Mouse (Mus musculus) G1E (cell line): ENCODE measurements around the gene Ypel3. TPM values are rescaled to one million over a fixed set of nuclear protein-coding genes. Genes with fewer than 3 reads are reported as not detected.

ENCODE experiments used
- ATAC-seq: 2 replicates; pipeline ENCODE4 v1.8.0; 2016; ENCODE audit warnings: mild to moderate bottlenecking; ENCODE audit not compliant: insufficient number of reproducible peaks, poor library complexity, low FRiP score, severe bottlenecking; ENCODE audit errors: extremely low read depth
- DNase-seq: peaks from one replicate; pipeline ENCODE4 v3.0.0; 2012; ENCODE audit warnings: low spot score
- H3K27me3 ChIP-seq: 2 replicates; pipeline ENCODE4 v1.6.1; 2012; ENCODE audit warnings: mild to moderate bottlenecking, low read length, inconsistent platforms; ENCODE audit not compliant: insufficient read depth
- H3K36me3 ChIP-seq: replicated peaks from 2 replicates; pipeline ENCODE3; 2012; ENCODE audit warnings: mild to moderate bottlenecking, inconsistent platforms
- H3K4me1 ChIP-seq: 2 replicates; pipeline ENCODE4 v1.6.1; 2012; ENCODE audit warnings: low read depth, low read length, inconsistent platforms, mixed read lengths; ENCODE audit not compliant: insufficient read depth
- H3K4me3 ChIP-seq: 2 replicates; pipeline ENCODE4 v1.5.1; 2012; ENCODE audit warnings: low read depth, mild to moderate bottlenecking, inconsistent platforms, low read length, moderate library complexity, mixed read lengths
- H3K9me3 ChIP-seq: replicated peaks from 2 replicates; pipeline ENCODE4 v1.6.1; 2012; ENCODE audit warnings: inconsistent platforms
- CTCF ChIP-seq: IDR thresholded peaks from 2 replicates; pipeline ENCODE4 v1.5.1; 2012; ENCODE audit warnings: low read depth, low read length, inconsistent platforms, mixed read lengths
- GATA1 ChIP-seq: IDR thresholded peaks from 2 replicates; pipeline ENCODE4 v1.6.1; 2012; ENCODE audit warnings: borderline replicate concordance, low read length, inconsistent platforms, mixed read lengths
- GATA2 ChIP-seq: IDR thresholded peaks from 2 replicates; pipeline ENCODE4 v1.6.1; 2012; ENCODE audit warnings: low read depth, low read length, inconsistent platforms, borderline replicate concordance
- POLR2AphosphoS5 ChIP-seq: IDR thresholded peaks from 2 replicates; pipeline ENCODE4 v1.6.1; 2012; ENCODE audit warnings: low read depth, low read length, inconsistent platforms; ENCODE audit not compliant: insufficient replicate concordance
- TAL1 ChIP-seq: conservative IDR thresholded peaks from 2 replicates; pipeline ENCODE4 v1.6.1; 2012; ENCODE audit warnings: low read depth, low read length, inconsistent platforms, mixed read lengths
- polyA plus RNA-seq: library from polyadenylated mRNA; stranded (reverse); fragments of >175 nt; gene quantifications from 2 replicates; pipeline ENCODE4 v1.2.3, GENCODE M21; 2012
- total RNA-seq, 2 experiments: library from RNA; stranded (forward) in 1 of 2; stranded (reverse) in 1 of 2; fragments of 200-1000 nt in 1 of 2; fragments of >200 nt in 1 of 2; fragmentation: Nextera tagmentation in 1 of 2; gene quantifications; 2 replicates each; pipeline ENCODE4 v1.2.3; 2014 to 2017

The Ypel3 gene
- total and polyA plus RNA-seq, 3 experiments: 23.1 to 86.7 (median 78.3) TPM

- peak; percentile 64 for ATAC-seq
These were observed 22.9 kb downstream of the Ypel3 start for GRCm38 (mm10) chr7:126799468-126800268.

GRCm38 (mm10) chr7:126800269-126801056, 23.7 kb downstream of the Ypel3 start:
- Histone ChIP-seq H3K36me3 (peaks cover 41% of the 10 kb centered on the region), H3K9me3 (no peaks in the 10 kb centered on the region), H3K27me3 (peaks cover 3% of the 10 kb centered on the region; the same call in 1 of the 2 replicates), H3K4me1 (peaks cover 71% of the 10 kb centered on the region), H3K4me3 (peak overlapping the region; percentile 99)
- DNase-seq: no peak
- TF ChIP-seq TAL1 (no peak), GATA2 (no peak), CTCF (no peak), POLR2AphosphoS5 (no peak), GATA1 (no peak)
- ATAC-seq: no peak

More at GRCm38 (mm10) chr7:126799468-126800268, 22.9 kb downstream of the Ypel3 start:
- TF ChIP-seq TAL1 (no peak), POLR2AphosphoS5 (no peak), GATA1 (no peak), CTCF (no peak), GATA2 (no peak)
- Histone ChIP-seq H3K4me1 (peaks cover 75% of the 10 kb centered on the region), H3K4me3 (peak overlapping the region; percentile 99), H3K27me3 (peaks cover 3% of the 10 kb centered on the region; the same call in 1 of the 2 replicates), H3K9me3 (no peaks in the 10 kb centered on the region), H3K36me3 (peaks cover 46% of the 10 kb centered on the region)
- DNase-seq: peak; percentile 93

GRCm38 (mm10) chr7:126801057-126801422, 24.3 kb downstream of the Ypel3 start:
- peaks cover 65% of the 10 kb centered on the region for H3K4me1 ChIP-seq
- peaks cover 3% of the 10 kb centered on the region; the same call in 1 of the 2 replicates for H3K27me3 ChIP-seq
- H3K36me3 ChIP-seq: peaks cover 35% of the 10 kb centered on the region
- ATAC-seq: no peak
- TF ChIP-seq TAL1 (no peak), GATA1 (no peak)
- H3K4me3 ChIP-seq: no peak overlapping the region
- DNase-seq: no peak
- H3K9me3 ChIP-seq: no peaks in the 10 kb centered on the region

- Histone ChIP-seq H3K9me3 (no peaks in the 10 kb centered on the region), H3K27me3 (peaks cover 6% of the 10 kb centered on the region; the same call in 1 of the 2 replicates), H3K4me3 (no peak overlapping the region), H3K4me1 (peaks cover 53% of the 10 kb centered on the region), H3K36me3 (peaks cover 22% of the 10 kb centered on the region)
- ATAC-seq: no peak
- no peak for DNase-seq
- TF ChIP-seq GATA2: no peak
- TF ChIP-seq GATA1: no peak
These were observed 25.6 kb downstream of the Ypel3 start for GRCm38 (mm10) chr7:126802134-126802889.

GRCm38 (mm10) chr7:126803181-126803580, 26.4 kb downstream of the Ypel3 start:
- H3K4me3 ChIP-seq: no peak overlapping the region
- H3K9me3 ChIP-seq: no peaks in the 10 kb centered on the region
- H3K27me3 ChIP-seq: peaks cover 15% of the 10 kb centered on the region
- no peak for ATAC-seq
- TF ChIP-seq CTCF: no peak
- TF ChIP-seq GATA2: no peak
- no peak for TF ChIP-seq POLR2AphosphoS5
- TF ChIP-seq TAL1: no peak
- no peak for TF ChIP-seq GATA1
- no peak for DNase-seq
- H3K36me3 ChIP-seq: peaks cover 14% of the 10 kb centered on the region
- H3K4me1 ChIP-seq: peaks cover 59% of the 10 kb centered on the region

GRCm38 (mm10) chr7:126803751-126804150, 27.0 kb downstream of the Ypel3 start:
- no peak overlapping the region for H3K4me3 ChIP-seq
- peaks cover 63% of the 10 kb centered on the region for H3K4me1 ChIP-seq
- H3K36me3 ChIP-seq: peaks cover 10% of the 10 kb centered on the region
- no peak for TF ChIP-seq POLR2AphosphoS5
- TF ChIP-seq TAL1: no peak
- TF ChIP-seq GATA1: no peak
- TF ChIP-seq CTCF: no peak
- no peak for TF ChIP-seq GATA2
- H3K27me3 ChIP-seq: peaks cover 20% of the 10 kb centered on the region
- no peaks in the 10 kb centered on the region for H3K9me3 ChIP-seq
- DNase-seq (no peak), ATAC-seq (no peak)
